Mouse (Mus musculus) liver, adult 2 months (tissue): ENCODE measurements at regions not wholly inside any gene's neighbourhood (a gene's known extent, or its start where the extent isn't known, plus 50 kb on each side); places are given as distances from the start of the nearest gene placed in this dataset.

Experiments
- DNase-seq: peaks from one replicate; pipeline ENCODE4 v3.0.0-alpha.2; 2011; ENCODE audit warnings: low read depth, low spot score; ENCODE audit errors: extremely low read depth
- H3K27ac ChIP-seq: fragments of 200-500 bp; replicated peaks from 2 replicates; pipeline ENCODE4 v1.5.1; 2012; ENCODE audit warnings: low read depth, mild to moderate bottlenecking, control low read depth, inconsistent platforms, low read length; ENCODE audit not compliant: insufficient read depth
- H3K27me3 ChIP-seq: fragments of 200-500 bp; 2 replicates; pipeline ENCODE4 v1.6.1; 2012; ENCODE audit warnings: mild to moderate bottlenecking, moderate library complexity, low read length, inconsistent platforms; ENCODE audit not compliant: control insufficient read depth, insufficient read depth
- H3K36me3 ChIP-seq: fragments of 200-500 bp; 2 replicates; pipeline ENCODE4 v1.6.1; 2012; ENCODE audit warnings: low read length, inconsistent platforms; ENCODE audit not compliant: control insufficient read depth, insufficient read depth
- H3K4me1 ChIP-seq: fragments of 200-500 bp; 2 replicates; pipeline ENCODE4 v1.6.1; 2011; ENCODE audit warnings: low read length; ENCODE audit not compliant: control insufficient read depth, insufficient read depth
- H3K4me3 ChIP-seq: fragments of 200-500 bp; 2 replicates; pipeline ENCODE4 v1.5.1; 2011; ENCODE audit warnings: low read depth, mild to moderate bottlenecking, control low read depth, low read length, moderate library complexity; ENCODE audit not compliant: insufficient read depth
- H3K79me2 ChIP-seq: fragments of 200-500 bp; 2 replicates; pipeline ENCODE4 v1.6.1; 2012; ENCODE audit warnings: inconsistent platforms, mild to moderate bottlenecking, low read length, moderate library complexity; ENCODE audit not compliant: control insufficient read depth, insufficient read depth
- H3K9ac ChIP-seq: fragments of 200-500 bp; 2 replicates; pipeline ENCODE4 v1.6.1; 2012; ENCODE audit warnings: low read depth, mild to moderate bottlenecking, control low read depth, inconsistent platforms, low read length
- CTCF ChIP-seq: fragments of 200-500 bp; IDR thresholded peaks from 2 replicates; pipeline ENCODE4 v1.5.1; 2011; ENCODE audit warnings: low read depth, low read length, control low read depth
- POLR2A ChIP-seq: fragments of 200-500 bp; IDR thresholded peaks from 2 replicates; pipeline ENCODE4 v1.6.1; 2011; ENCODE audit warnings: low read length, control low read depth; ENCODE audit not compliant: insufficient read depth; ENCODE audit errors: extremely low read depth
- WGBS: fragments of 180-500 bp; shearing (Covaris S2); methylation state at CpG from one replicate; pipeline ENCODE4 v1.1.7; 2018; 5-methylcytosine and 5-hydroxymethylcytosine counted together

- Histone ChIP-seq H3K9ac (no peak overlapping the region), H3K27ac (no peak overlapping the region), H3K36me3 (no peaks in the 10 kb centered on the region), H3K27me3 (no peaks in the 10 kb centered on the region; the same call in 1 of the 2 replicates), H3K79me2 (no peaks in the 10 kb centered on the region), H3K4me3 (no peak overlapping the region), H3K4me1 (no peaks in the 10 kb centered on the region)
- 26% methylated on average over 3 of the region's 3 CpGs for WGBS
- TF ChIP-seq POLR2A, result no peak
- no peak for TF ChIP-seq CTCF
- no peak for DNase-seq
Measured at GRCm38 (mm10) chr5:29870537-29870936, 134.8 kb upstream of the Gm5129 start.

DNA sequence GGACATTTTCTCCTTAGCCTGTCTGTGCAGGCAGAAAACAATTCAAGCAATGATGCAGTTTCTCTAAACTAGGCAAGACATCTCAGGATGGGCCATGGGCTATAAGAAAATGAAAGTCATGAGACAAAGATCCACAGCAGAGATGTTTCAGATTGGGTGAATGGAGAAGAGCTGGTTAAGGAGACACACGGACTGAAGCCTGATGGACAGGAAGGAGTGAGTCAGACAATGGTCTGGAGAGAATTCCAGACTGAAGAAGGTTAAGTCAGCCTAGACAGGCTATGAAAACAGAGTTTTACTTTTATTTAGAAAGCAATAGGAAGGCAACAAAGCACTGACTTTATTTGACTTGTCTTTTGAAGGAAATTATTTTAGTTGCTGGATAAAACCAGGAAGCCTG, 137.5 kb upstream of the Il6 start:
- 43% methylated on average over 1 of the region's 1 CpGs for WGBS
- TF ChIP-seq CTCF (no peak), POLR2A (no peak)
- no peak overlapping the region for H3K4me3 ChIP-seq
- no peak overlapping the region for H3K9ac ChIP-seq
- no peaks in the 10 kb centered on the region for H3K4me1 ChIP-seq
- H3K27me3 ChIP-seq, result no peaks in the 10 kb centered on the region
- no peak overlapping the region for H3K27ac ChIP-seq
- no peaks in the 10 kb centered on the region for H3K36me3 ChIP-seq
- H3K79me2 ChIP-seq, result no peaks in the 10 kb centered on the region
- no peak for DNase-seq

GRCm38 (mm10) chr5:29887267-29887841, 125.6 kb upstream of the Il6 start:
- 67% methylated on average over 4 of the region's 4 CpGs for WGBS
- Histone ChIP-seq H3K36me3 (no peaks in the 10 kb centered on the region), H3K27ac (no peak overlapping the region), H3K9ac (no peak overlapping the region), H3K27me3 (no peaks in the 10 kb centered on the region), H3K79me2 (no peaks in the 10 kb centered on the region), H3K4me1 (no peaks in the 10 kb centered on the region), H3K4me3 (no peak overlapping the region)
- no peak for TF ChIP-seq CTCF
- no peak for TF ChIP-seq POLR2A
- no peak for DNase-seq

DNA sequence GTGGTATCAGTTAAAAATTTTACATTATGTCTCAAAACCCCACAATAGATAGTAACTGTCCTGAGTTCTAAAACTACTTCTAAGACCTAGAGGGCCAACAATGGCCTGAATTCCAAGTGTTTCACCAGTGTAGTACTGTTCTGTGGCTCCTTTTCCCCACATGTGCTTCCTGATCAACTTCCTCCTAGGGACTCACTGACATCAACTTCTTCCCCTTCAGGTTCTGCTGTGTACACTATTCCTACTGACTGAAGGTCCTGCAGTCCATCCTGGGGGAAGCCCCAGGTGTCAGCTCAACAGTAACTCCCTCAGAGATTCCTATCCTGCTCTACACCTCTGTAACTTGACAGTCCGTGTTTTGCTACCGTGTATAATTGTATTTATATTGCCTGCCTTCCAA, 120.6 kb upstream of the Il6 start:
- DNase-seq, result no peak
- no peak overlapping the region for H3K4me3 ChIP-seq
- TF ChIP-seq CTCF (no peak), POLR2A (no peak)
- no peaks in the 10 kb centered on the region for H3K27me3 ChIP-seq
- H3K36me3 ChIP-seq, result no peaks in the 10 kb centered on the region
- no peaks in the 10 kb centered on the region for H3K4me1 ChIP-seq
- no peak overlapping the region for H3K27ac ChIP-seq
- WGBS, result 81% methylated on average over 2 of the region's 2 CpGs
- H3K79me2 ChIP-seq, result no peaks in the 10 kb centered on the region
- H3K9ac ChIP-seq, result no peak overlapping the region

- H3K4me1 ChIP-seq, result no peaks in the 10 kb centered on the region
- TF ChIP-seq CTCF (no peak), POLR2A (no peak)
- H3K27me3 ChIP-seq, result no peaks in the 10 kb centered on the region
- no peak overlapping the region for H3K27ac ChIP-seq
- no peaks in the 10 kb centered on the region for H3K36me3 ChIP-seq
- WGBS, result 93% methylated on average over 2 of the region's 2 CpGs
- H3K79me2 ChIP-seq, result no peaks in the 10 kb centered on the region
- no peak overlapping the region for H3K9ac ChIP-seq
- no peak for DNase-seq
- no peak overlapping the region for H3K4me3 ChIP-seq
Measured at GRCm38 (mm10) chr5:29892861-29893260, 120.1 kb upstream of the Il6 start.

GRCm38 (mm10) chr5:29893829-29894228, 119.1 kb upstream of the Il6 start:
- no peaks in the 10 kb centered on the region for H3K79me2 ChIP-seq
- H3K27ac ChIP-seq, result no peak overlapping the region
- TF ChIP-seq POLR2A, result no peak
- TF ChIP-seq CTCF, result no peak
- H3K27me3 ChIP-seq, result no peaks in the 10 kb centered on the region
- no peaks in the 10 kb centered on the region for H3K4me1 ChIP-seq
- no peak for DNase-seq
- 49% methylated on average over 5 of the region's 5 CpGs for WGBS
- no peak overlapping the region for H3K4me3 ChIP-seq
- no peaks in the 10 kb centered on the region for H3K36me3 ChIP-seq
- no peak overlapping the region for H3K9ac ChIP-seq
